Mouse (Mus musculus) kidney, postnatal 4 days (tissue): ENCODE measurements around the gene Pdap1.
A peak's percentile ranks its signal among the peaks of the same experiment; 100 is the strongest.
"Not testable (repeated sequence)": the region's sequence is repeated elsewhere in the genome, so short reads cannot be mapped to it uniquely, and the experiment has no call there.

ENCODE experiments used
- DNase-seq, 2 experiments: peaks; one replicate each; pipeline ENCODE4 v3.0.0; 2021; ENCODE audit warnings: mixed read lengths in 2 of 2

Gene Pdap1

GRCm38 (mm10) chr5:145118461-145118860, 21.6 kb downstream of the Pdap1 start:
- no peak for DNase-seq

GRCm38 (mm10) chr5:145118005-145118404, 22.0 kb downstream of the Pdap1 start:
- peak; percentile 29 to 56 for DNase-seq

DNA sequence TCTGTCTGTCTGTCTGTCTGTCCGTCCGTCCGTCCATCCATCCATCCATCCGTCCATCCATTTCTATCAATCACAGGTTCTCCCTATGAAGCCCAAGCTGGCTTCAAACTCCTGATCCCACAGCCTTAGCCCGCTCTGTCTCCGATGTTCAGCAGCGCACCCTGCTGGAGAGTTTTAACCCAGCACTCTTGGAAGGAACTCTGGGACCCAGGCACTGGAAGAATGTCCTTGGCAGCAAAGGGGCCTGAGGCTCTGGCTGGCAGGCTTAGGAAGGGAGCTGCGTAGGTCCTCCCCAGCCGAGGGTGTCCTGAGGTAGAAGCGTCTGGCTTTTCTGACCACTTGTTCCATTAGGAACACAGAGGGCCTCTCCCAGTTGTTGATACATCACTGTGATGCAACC, 23.1 kb downstream of the Pdap1 start:
- DNase-seq = peak; percentile 82 to 84

DNA sequence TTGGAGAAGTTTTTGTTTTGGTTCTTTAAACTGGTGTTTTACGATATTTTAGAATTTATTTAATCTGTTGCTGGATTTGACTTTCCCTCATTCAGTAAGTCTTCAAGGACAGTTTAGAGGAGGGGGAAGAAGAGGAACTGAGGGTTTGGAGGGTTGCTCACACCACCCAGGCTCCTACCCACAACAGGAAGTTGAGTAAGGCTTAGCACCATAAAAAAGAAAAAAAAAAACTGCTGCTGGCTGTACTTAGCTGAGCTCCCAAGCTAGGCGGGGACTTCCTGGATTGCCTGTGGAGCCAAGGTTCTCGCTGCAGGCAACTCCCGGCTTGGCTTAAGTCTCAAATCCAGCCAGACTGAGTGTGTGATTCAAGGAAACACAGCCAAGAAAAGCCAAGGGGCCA, 23.7 kb downstream of the Pdap1 start:
- peak; percentile 61 to 78 for DNase-seq

DNA sequence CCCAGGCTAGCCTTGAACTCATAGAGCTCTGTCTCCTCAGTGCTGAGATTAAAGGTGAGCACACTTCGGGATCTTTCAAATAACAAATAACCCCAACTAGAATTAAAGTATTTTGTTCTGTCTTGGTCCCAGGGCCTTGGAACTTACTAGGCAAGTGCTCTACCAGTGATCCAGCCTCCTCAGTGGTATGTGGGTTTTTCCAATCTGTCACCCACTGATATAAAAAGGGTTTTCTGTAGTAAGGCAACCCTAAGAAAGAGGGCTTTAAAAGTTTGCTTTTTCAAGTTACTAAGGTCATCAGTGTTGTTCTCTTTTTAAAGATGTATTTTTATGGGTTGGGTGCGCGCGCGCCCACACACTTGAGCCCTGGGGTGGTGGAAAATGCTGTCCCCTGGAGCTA, 24.3 kb downstream of the Pdap1 start:
- DNase-seq = no peak

- peak; percentile 72 to 79 for DNase-seq
These were observed 25.2 kb downstream of the Pdap1 start for GRCm38 (mm10) chr5:145114606-145115473.

- DNase-seq = peak; percentile 83 to 91
These were observed 25.9 kb downstream of the Pdap1 start, which contains the start of gene Arpc1b for GRCm38 (mm10) chr5:145114071-145114605. Gene Arpc1b (plus strand): TSS chr5:145114215.

DNA sequence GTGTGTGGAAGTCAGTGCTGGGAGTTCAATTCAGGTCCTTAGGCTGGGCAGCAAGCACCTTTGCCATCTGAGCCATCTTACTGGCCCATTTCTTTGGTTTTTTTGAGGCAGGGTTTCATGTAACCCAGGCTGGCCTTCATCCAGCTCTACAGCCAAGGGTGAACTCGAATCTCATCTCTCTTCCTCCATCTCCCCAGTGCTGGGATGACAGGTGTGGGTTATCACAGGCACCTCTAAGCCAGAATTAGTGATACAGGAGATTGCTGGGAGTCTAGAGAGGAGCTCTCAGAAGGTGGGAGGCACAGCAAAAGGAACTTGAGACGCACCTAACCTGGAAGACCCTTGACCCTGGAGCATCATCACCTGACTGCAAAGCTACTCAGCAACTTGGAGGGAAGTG, 26.6 kb downstream of the Pdap1 start:
- DNase-seq = no peak

DNA sequence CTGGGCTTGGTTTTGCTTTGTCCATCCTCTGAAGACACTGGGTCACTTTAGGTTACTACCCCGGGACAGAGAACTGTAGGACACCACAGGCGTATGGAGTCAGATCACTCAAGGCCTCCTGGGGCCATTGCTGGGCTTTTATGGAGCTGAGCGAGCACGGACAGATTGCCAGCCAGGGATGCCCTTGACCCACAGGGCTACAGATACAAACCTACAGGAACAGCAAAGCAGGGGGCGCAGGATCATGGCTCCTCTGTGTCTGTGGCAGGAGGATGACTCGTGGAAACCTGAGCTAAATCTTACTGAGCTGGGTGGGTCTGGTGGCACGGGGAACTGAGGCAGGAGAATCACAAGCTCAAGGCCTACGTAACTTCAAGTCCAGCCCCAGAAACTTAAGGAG, 27.5 kb downstream of the Pdap1 start:
- DNase-seq = no peak

DNA sequence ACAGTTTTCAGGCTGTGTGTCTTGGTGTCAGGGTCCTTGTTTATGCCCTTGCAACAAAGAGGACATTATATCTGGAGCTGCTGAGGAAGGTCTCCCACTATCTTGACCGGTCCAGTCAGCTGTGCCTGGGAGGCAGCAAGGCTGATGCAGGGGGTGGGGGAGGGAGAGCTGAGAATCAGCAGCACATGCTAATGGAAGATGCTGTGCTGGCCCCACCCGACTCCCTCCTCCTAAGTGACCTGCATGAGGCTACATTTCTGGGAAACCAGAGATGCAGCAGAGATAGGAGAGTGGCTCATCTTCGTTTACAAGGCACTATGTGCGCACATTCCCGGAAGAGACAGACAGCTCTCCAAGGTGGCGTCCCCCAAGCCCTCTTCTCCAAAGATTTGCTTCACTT, 29.6 kb downstream of the Pdap1 start:
- no peak for DNase-seq

GRCm38 (mm10) chr5:145105694-145106275, 34.3 kb downstream of the Pdap1 start:
- DNase-seq = no peak

GRCm38 (mm10) chr5:145104328-145104727, 35.7 kb downstream of the Pdap1 start:
- DNase-seq = no peak

- no peak for DNase-seq
These were observed 37.3 kb downstream of the Pdap1 start for GRCm38 (mm10) chr5:145102706-145103105.

DNA sequence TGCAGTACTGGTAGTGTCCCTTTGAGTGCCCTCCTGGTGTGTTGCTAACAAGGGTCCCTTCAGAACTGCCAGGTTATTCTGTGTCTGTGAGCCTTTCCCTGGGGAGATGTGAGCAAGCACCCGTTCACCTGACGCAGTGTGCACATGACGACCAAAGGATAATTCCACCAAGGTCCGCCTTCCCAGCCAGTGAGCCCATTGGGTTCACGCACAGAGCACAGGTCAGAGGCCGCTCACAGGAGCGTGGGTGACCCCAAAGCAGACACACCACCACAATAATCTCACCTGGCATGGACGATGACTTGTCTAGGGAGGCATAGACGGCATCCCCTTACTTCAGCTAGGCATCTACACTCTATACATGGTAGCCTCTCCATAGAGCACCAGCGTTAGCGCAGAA, 38.6 kb downstream of the Pdap1 start:
- DNase-seq = not testable (repeated sequence)

DNA sequence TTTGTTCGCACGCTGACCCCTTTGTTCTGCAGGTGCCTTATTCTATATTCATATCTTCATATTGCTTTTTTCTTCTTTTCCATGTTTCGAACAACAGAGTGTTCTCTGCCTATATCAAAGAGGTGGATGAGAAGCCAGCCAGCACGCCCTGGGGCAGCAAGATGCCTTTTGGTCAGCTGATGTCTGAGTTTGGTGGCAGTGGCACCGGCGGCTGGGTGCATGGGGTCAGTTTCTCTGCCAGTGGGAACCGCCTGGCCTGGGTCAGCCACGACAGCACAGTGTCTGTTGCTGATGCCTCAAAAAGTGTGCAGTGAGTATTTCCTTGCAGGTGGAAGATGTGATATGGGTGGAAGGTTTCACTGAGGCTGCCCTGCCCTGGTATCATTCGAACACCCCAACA, 39.1 kb downstream of the Pdap1 start:
- no peak for DNase-seq

- no peak for DNase-seq
These were observed 41.7 kb downstream of the Pdap1 start for GRCm38 (mm10) chr5:145098340-145098821.

DNA sequence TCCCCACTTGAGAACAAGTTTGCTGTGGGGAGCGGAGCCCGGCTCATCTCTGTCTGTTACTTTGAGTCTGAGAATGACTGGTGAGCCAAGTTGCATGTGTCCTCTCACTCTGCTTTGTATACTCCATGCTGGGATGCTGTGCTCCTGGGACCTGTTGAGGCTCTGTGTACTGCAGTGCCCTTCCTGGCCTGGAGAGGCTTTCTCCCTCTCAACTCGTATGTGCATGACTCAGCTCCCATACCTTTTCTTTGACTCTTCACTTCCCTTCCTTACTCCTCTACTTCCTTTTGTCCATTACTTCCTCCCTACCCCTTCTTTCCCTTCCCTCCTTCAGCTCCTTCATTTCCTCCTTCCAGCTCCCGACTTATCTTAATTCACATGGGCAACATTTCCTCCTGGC, 43.8 kb downstream of the Pdap1 start:
- no peak for DNase-seq

GRCm38 (mm10) chr5:145089878-145090277, 50.2 kb downstream of the Pdap1 start:
- DNase-seq = no peak

DNA sequence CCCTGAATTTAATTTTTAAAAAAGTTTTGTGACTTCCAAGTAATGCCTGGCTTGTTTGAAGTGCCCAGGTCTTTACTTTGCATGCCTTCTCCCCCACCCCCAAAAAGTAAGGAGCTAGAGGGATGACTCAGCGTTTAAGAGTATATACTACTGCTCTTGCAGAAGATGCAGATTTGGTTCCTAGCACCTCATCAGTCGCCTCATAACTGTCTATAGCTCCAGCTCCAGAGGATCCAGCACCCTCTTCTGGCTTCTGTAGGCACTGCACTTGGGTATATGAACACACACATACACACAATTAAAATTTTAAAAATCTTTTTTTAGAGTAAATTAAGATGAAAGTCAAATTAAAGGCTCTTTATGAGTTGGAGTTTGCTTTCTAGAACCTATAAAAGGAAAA, 51.9 kb downstream of the Pdap1 start:
- no peak for DNase-seq

GRCm38 (mm10) chr5:145084822-145085221, 55.2 kb downstream of the Pdap1 start:
- DNase-seq = no peak

DNA sequence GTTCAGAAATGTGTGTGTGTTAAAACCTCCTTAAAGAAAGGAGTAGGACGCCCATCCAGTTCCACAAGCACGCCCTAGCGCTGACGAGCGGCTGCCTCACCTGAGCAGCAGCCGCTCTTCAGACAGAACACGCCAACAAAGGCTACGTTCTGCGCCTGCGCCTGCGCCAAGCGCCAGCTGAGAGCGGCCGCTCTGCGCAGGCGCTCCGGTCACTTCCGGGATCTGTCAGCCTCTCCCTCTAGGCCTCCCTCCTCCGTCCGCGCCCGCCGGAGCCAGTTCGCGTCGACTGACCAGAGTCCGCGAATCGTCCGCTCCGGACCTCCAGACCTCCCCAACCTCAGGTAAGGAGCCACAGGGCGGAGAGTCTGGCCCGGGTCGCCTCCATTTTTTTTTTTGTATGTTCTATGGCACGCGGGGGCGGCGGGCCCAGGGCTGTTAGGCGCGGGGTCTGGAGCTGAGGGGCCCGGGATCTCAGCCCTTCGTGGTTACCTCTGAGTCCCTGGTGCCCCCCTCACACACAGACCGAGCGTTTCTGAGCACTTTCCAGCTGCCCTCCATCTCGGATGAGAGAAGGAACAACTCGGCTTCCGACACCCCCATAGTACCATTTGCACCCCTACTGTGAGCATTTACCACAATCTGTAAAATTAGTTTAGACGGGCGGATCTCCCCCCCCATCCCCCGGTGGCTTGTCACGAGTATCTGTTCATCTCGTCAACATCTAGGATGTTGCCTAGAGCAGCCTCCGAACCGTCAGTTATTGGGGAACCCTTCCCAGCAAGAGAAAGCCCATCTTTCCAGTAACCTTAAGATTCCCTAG, 56.2 kb downstream of the Pdap1 start, which contains the start of the genes Arpc1a and Kpna7:
Gene Arpc1a (plus strand): TSS at position 199 of the 820 bp plus-strand sequence.
Gene Kpna7 (minus strand): TSS at position 399 of the 820 bp plus-strand sequence.
- DNase-seq = peak; percentile 97 to 98

DNA sequence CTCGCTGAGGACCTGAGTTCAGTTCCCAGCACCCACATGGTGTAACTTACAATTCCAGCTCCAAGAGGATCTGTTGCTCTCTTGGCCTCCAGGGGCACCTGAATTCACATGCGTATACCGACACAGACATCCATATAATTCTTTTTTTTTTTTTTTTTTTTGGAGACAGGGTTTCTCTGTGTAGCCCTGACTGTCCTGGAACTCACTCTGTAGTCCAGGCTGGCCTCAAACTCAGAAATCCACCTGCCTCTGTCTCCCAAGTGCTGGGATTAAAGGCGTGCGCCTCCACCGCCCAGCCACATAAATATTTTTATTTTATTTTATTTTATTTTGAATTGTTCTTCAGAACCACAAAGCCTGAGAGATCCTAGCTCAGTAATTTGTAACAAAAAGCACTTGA, 56.8 kb downstream of the Pdap1 start:
- not testable (repeated sequence) for DNase-seq
